In genomic region chr19:53047208-53047607, GRCm38 (mm10) we compare ENCODE assay signal across 14 mouse cellular contexts. TPM values are rescaled to one million over a fixed set of nuclear protein-coding genes. Genes with fewer than 3 reads are reported as not detected.
DNase-seq lines count a peak whose midpoint lies in the region; ATAC-seq and TF ChIP-seq lines count a peak whose summit lies in the region.
"Had no signal": no experiment of that assay in that cellular context is flagged by ENCODE, and none has a peak within 500 bp of the region (broad histone marks: within the 10 kb centered on the region; RNA-seq: fewer than 3 reads in every experiment).

No protein-coding gene starts in this region.

- H3K4me3 ChIP-seq in forebrain, postnatal 0 days (ENCODE audit: low read depth, low read length), result no peak overlapping the region
- no peak overlapping the region for H3K4me3 ChIP-seq in forebrain, embryonic 14.5 days (ENCODE audit: low read depth, low read length)
- H3K4me3 ChIP-seq: heart, embryonic 13.5 days; liver, embryonic 15.5 days; neural tube, embryonic 13.5 days had no signal

- intact Hi-C loops in heart, postnatal 25 days (cut with DNase I), result no loop called here

- H3K4me2 ChIP-seq in forebrain, postnatal 0 days (ENCODE audit: low read depth), result no peak overlapping the region
- H3K4me2 ChIP-seq in forebrain, embryonic 14.5 days (ENCODE audit: low read length), result no peak overlapping the region
- H3K4me2 ChIP-seq: heart, embryonic 13.5 days; liver, embryonic 15.5 days; neural tube, embryonic 13.5 days had no signal

- no peaks in the 10 kb centered on the region for H3K4me1 ChIP-seq in forebrain, postnatal 0 days (ENCODE audit: insufficient read depth)
- no peaks in the 10 kb centered on the region; the same call in 1 of the 2 replicates for H3K4me1 ChIP-seq in forebrain, embryonic 14.5 days (ENCODE audit: control insufficient read depth, insufficient read depth, low read length)

- no peak for DNase-seq in forebrain, postnatal 0 days
- DNase-seq in forebrain, embryonic 14.5 days (ENCODE audit: low spot score), result no peak
- DNase-seq in kidney, postnatal 10 days, result peak; percentile 42
- no peak for DNase-seq in kidney, postnatal 14 days
- DNase-seq in heart, postnatal 25 days (ENCODE audit: low spot score), result peak; percentile 43
- DNase-seq in skeletal muscle tissue, adult 2 months (ENCODE audit: low read depth, low spot score), result peak; percentile 75
- no peak for DNase-seq in retina, postnatal 1 day
- no peak for DNase-seq in cerebellum, postnatal 36 days
- DNase-seq: B cell, adult 2 months; midbrain, embryonic 14.5 days had no signal

- no peaks in the 10 kb centered on the region for H3K9me3 ChIP-seq in forebrain, postnatal 0 days (ENCODE audit: low read length)
- H3K9me3 ChIP-seq in forebrain, embryonic 14.5 days (replicated peaks; ENCODE audit: control insufficient read depth, low read length), result peaks cover 5% of the 10 kb centered on the region; the same call in 1 of the 2 replicates
- H3K9me3 ChIP-seq: liver, embryonic 15.5 days; neural tube, embryonic 13.5 days had no signal

- H3K9ac ChIP-seq in forebrain, postnatal 0 days, result no peak overlapping the region
- no peak overlapping the region for H3K9ac ChIP-seq in forebrain, embryonic 14.5 days (ENCODE audit: low read length)
- H3K9ac ChIP-seq: heart, embryonic 13.5 days; liver, embryonic 15.5 days; neural tube, embryonic 13.5 days had no signal

- H3K36me3 ChIP-seq in forebrain, postnatal 0 days (ENCODE audit: insufficient read depth), result no peaks in the 10 kb centered on the region
- no peaks in the 10 kb centered on the region for H3K36me3 ChIP-seq in forebrain, embryonic 14.5 days (ENCODE audit: control insufficient read depth, insufficient read depth, low read length)
- H3K36me3 ChIP-seq: heart, embryonic 13.5 days; liver, embryonic 15.5 days; neural tube, embryonic 13.5 days had no signal

- no peak overlapping the region for H3K27ac ChIP-seq in forebrain, postnatal 0 days (ENCODE audit: low read depth, low read length)
- no peak overlapping the region for H3K27ac ChIP-seq in forebrain, embryonic 14.5 days (ENCODE audit: low read depth, low read length)
- H3K27ac ChIP-seq: heart, embryonic 13.5 days; liver, embryonic 15.5 days; neural tube, embryonic 13.5 days had no signal

- TF ChIP-seq CTCF in forebrain, postnatal 0 days (IDR thresholded peaks at IDR 0.05; ENCODE audit: low read depth), result no peak

- WGBS in forebrain, postnatal 0 days, result 60% methylated on average over 5 of the region's 5 CpGs
- WGBS in forebrain, embryonic 14.5 days, result 91% methylated on average over 5 of the region's 5 CpGs

- H3K27me3 ChIP-seq in forebrain, postnatal 0 days (ENCODE audit: insufficient read depth, low read length), result no peaks in the 10 kb centered on the region
- H3K27me3 ChIP-seq in forebrain, embryonic 14.5 days (replicated peaks; ENCODE audit: control insufficient read depth, insufficient read depth, low read length), result no peaks in the 10 kb centered on the region
- H3K27me3 ChIP-seq: heart, embryonic 13.5 days; liver, embryonic 15.5 days; neural tube, embryonic 13.5 days had no signal

- 0 out of 2 replicates have a peak, but pooled peaks have one; percentile 36 for ATAC-seq in forebrain, postnatal 0 days
- no peak for ATAC-seq in forebrain, embryonic 14.5 days
- ATAC-seq: inflammation-experienced regulatory T-cells, adult 6 months had no signal

RNA-seq across cellular contexts. Expression of gene Xpnpep1, which starts 7.2 kb away (rescaled TPM):
- total RNA-seq in forebrain, postnatal 0 days (2014; rRNA removed), result 93.3 and 103 TPM in 2 replicates
- 138 and 141 TPM in 2 replicates for polyA plus RNA-seq in forebrain, postnatal 0 days (2015; fragmentation: Nextera tagmentation; extraction: Ambion mirVana)
- 155 and 158 TPM in 2 replicates for polyA plus RNA-seq in forebrain, embryonic 14.5 days (2014; fragmentation: Nextera tagmentation; extraction: Ambion mirVana)
- total RNA-seq in heart, postnatal 25 days (2021), result 10 to 100 TPM; 80.0 to 90.6 TPM

Comparison
In these comparisons a context has a peak if more than half of its experiments do, and no peak if none do; other contexts are left out.
1. DNase-seq: peak in kidney, postnatal 10 days (single experiment), heart, postnatal 25 days (single experiment) and skeletal muscle tissue, adult 2 months (single experiment); none in forebrain, postnatal 0 days (single experiment), forebrain, embryonic 14.5 days (single experiment), kidney, postnatal 14 days (single experiment), retina, postnatal 1 day (single experiment) and cerebellum, postnatal 36 days (0 of 2).